Mouse (Mus musculus) CH12.LX (cell line): ENCODE measurements around the gene Epop.
A peak's percentile ranks its signal among the peaks of the same experiment; 100 is the strongest.

Source experiments
- CHD1 ChIP-seq: IDR thresholded peaks from 2 replicates; pipeline ENCODE4 v1.6.1; 2012; ENCODE audit warnings: low read depth, low read length, improper control_type of control experiment, inconsistent platforms
- CHD2 ChIP-seq: IDR thresholded peaks from 2 replicates; pipeline ENCODE4 v1.6.1; 2011; ENCODE audit warnings: low read length, improper control_type of control experiment
- CTCF ChIP-seq, 2 experiments: IDR thresholded peaks in 1 of 2; conservative IDR thresholded peaks in 1 of 2; 2 replicates each; pipeline ENCODE4 v1.5.1; 2011 to 2012; ENCODE audit warnings: low read depth in 2 of 2, low read length in 2 of 2, improper control_type of control experiment in 1 of 2, inconsistent platforms in 1 of 2, mild to moderate bottlenecking in 1 of 2, moderate library complexity in 1 of 2
- NRF1 ChIP-seq: IDR thresholded peaks from 2 replicates; pipeline ENCODE4 v1.6.1; 2014; ENCODE audit warnings: low read depth, mild to moderate bottlenecking, inconsistent platforms, low read length, improper control_type of control experiment, moderate library complexity
- POLR2AphosphoS2 ChIP-seq: IDR thresholded peaks from 2 replicates; pipeline ENCODE4 v1.6.1; 2011; ENCODE audit warnings: low read depth, low read length, improper control_type of control experiment
- TCF12 ChIP-seq: IDR thresholded peaks from 2 replicates; pipeline ENCODE4 v1.6.1; 2014; ENCODE audit warnings: low read depth, mild to moderate bottlenecking, inconsistent platforms, low read length, improper control_type of control experiment
- USF1 ChIP-seq: IDR thresholded peaks from 2 replicates; pipeline ENCODE4 v1.6.1; 2014; ENCODE audit warnings: low read depth, mild to moderate bottlenecking, inconsistent platforms, low read length, improper control_type of control experiment
- USF2 ChIP-seq: conservative IDR thresholded peaks from 2 replicates; pipeline ENCODE4 v1.6.1; 2011; ENCODE audit warnings: low read depth, low read length, improper control_type of control experiment

- TF ChIP-seq CTCF (conservative IDR thresholded peaks at IDR 0.05 in 1 of 2, IDR thresholded peaks at IDR 0.05 in 1 of 2; ENCODE audit: low read depth in 2 of 2, low read length in 2 of 2) (peak in 1 of 2 experiments; percentile 41; a peak in 2 of 4 replicates), NRF1 (no peak), USF1 (no peak), CHD2 (peak; percentile 83), POLR2AphosphoS2 (peak; percentile 37), CHD1 (no peak), USF2 (no peak), TCF12 (no peak)
These were observed 26.9 kb upstream of the Epop start for GRCm38 (mm10) chr11:97656269-97656971.
